Mouse (Mus musculus) midbrain, embryonic 14.5 days (tissue): ENCODE measurements around the gene Uba5. TPM values are rescaled to one million over a fixed set of nuclear protein-coding genes. Genes with fewer than 3 reads are reported as not detected.

Experiments
- ATAC-seq: fragments of 200-750 bp; cut with Nextera tagmentation; 2 replicates; pipeline ENCODE4 v1.8.0; 2017; ENCODE audit warnings: moderate number of reproducible peaks, moderate library complexity; ENCODE audit not compliant: low FRiP score, low TSS enrichment
- DNase-seq: peaks from one replicate; pipeline ENCODE4 v3.0.0-alpha.2; 2015
- H3K27ac ChIP-seq: fragments of 300-500 bp; sonication (generic); replicated peaks from 2 replicates; pipeline ENCODE4 v1.5.1; 2014; ENCODE audit warnings: mild to moderate bottlenecking, low read depth, low read length, moderate library complexity
- H3K27me3 ChIP-seq: fragments of 300-500 bp; sonication (generic); 2 replicates; pipeline ENCODE4 v1.6.1; 2014; ENCODE audit warnings: low read length, control low read depth, mixed read lengths; ENCODE audit not compliant: control insufficient read depth, insufficient read depth
- H3K36me3 ChIP-seq: fragments of 300-500 bp; sonication (generic); 2 replicates; pipeline ENCODE4 v1.6.1; 2014; ENCODE audit warnings: low read length, control low read depth; ENCODE audit not compliant: control insufficient read depth, insufficient read depth
- H3K4me1 ChIP-seq: fragments of 300-500 bp; sonication (generic); 2 replicates; pipeline ENCODE4 v1.6.1; 2014; ENCODE audit warnings: mild to moderate bottlenecking, antibody characterized with exemption, low read length, control low read depth; ENCODE audit not compliant: control insufficient read depth, insufficient read depth
- H3K4me2 ChIP-seq: fragments of 300-500 bp; sonication (generic); 2 replicates; pipeline ENCODE4 v1.6.1; 2014; ENCODE audit warnings: mild to moderate bottlenecking, low read length, moderate library complexity
- H3K4me3 ChIP-seq: fragments of 300-500 bp; sonication (generic); replicated peaks from 2 replicates; pipeline ENCODE4 v1.5.1; 2014; ENCODE audit warnings: low read depth, low read length
- H3K9ac ChIP-seq: fragments of 300-500 bp; sonication (generic); replicated peaks from 2 replicates; pipeline ENCODE4 v1.6.1; 2014; ENCODE audit warnings: mild to moderate bottlenecking, low read length, moderate library complexity
- H3K9me3 ChIP-seq: fragments of 300-500 bp; sonication (generic); 2 replicates; pipeline ENCODE4 v1.6.1; 2016; ENCODE audit warnings: low read length, control low read depth, mixed read lengths; ENCODE audit not compliant: control insufficient read depth
- WGBS: fragments of 180-500 bp; shearing (Covaris S2); extraction: QIAGEN DNeasy Blood & Tissue Kit; methylation state at CpG from one replicate; pipeline ENCODE4 v1.1.7; 2014; 5-methylcytosine and 5-hydroxymethylcytosine counted together
- polyA plus RNA-seq: library from polyadenylated mRNA; unstranded; fragments of >200 nt; fragmentation: Nextera tagmentation; extraction: Ambion mirVana; gene quantifications from 2 replicates; pipeline ENCODE4 v1.2.1, GENCODE M21; 2014

The Uba5 gene
- polyA plus RNA-seq, 1 experiment from 2014 or later: 82.1 TPM

GRCm38 (mm10) chr9:104039742-104040141, 23.2 kb downstream of the Uba5 start:
- no peaks in the 10 kb centered on the region for H3K9me3 ChIP-seq
- no peaks in the 10 kb centered on the region for H3K27me3 ChIP-seq
- DNase-seq (no peak), ATAC-seq (no peak)
- H3K4me3 ChIP-seq: no peak overlapping the region
- peaks cover 22% of the 10 kb centered on the region; the same call in 1 of the 2 replicates for H3K36me3 ChIP-seq
- H3K9ac ChIP-seq: no peak overlapping the region
- H3K4me2 ChIP-seq: no peak overlapping the region
- 92% methylated on average over 4 of the region's 4 CpGs for WGBS
- no peaks in the 10 kb centered on the region for H3K4me1 ChIP-seq
- H3K27ac ChIP-seq: no peak overlapping the region

DNA sequence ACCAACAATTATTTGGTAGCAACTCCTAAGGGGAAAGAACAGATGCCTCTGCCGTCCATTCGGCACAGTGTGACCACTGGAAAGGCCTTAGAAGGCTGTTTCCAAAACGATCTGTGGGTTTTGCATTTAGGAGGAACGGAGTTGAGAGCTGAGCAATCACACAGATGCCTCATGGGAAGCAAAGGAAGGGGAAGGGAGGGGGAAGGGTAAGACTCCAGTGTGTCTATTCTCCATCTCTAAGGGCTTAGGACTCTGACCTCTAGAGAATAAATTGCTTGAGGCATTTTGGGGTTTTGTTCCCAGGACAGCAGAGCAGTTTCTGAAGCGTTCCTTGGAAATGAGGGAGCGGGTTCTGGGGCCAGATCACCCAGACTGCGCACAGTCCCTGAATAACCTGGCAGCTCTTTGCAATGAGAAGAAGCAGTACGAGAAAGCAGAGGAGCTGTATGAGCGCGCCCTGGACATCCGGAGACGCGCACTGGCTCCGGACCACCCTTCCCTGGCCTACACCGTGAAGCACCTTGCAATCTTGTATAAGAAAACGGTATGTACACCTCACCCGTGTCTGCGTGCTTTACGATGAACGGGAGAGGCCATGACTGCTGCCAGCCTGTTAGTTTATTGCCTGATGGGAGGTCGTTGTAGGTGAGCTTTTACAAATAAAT, 23.8 kb downstream of the Uba5 start:
- Histone ChIP-seq H3K9me3 (no peaks in the 10 kb centered on the region), H3K4me1 (no peaks in the 10 kb centered on the region), H3K4me3 (no peak overlapping the region), H3K4me2 (no peak overlapping the region), H3K27ac (no peak overlapping the region), H3K9ac (no peak overlapping the region), H3K27me3 (no peaks in the 10 kb centered on the region), H3K36me3 (peaks cover 19% of the 10 kb centered on the region; the same call in 1 of the 2 replicates)
- DNase-seq (no peak), ATAC-seq (no peak)
- WGBS: 94% methylated on average over 21 of the region's 21 CpGs

GRCm38 (mm10) chr9:104038266-104038665, 24.7 kb downstream of the Uba5 start:
- DNase-seq: no peak
- Histone ChIP-seq H3K9ac (no peak overlapping the region), H3K9me3 (no peaks in the 10 kb centered on the region), H3K4me3 (no peak overlapping the region), H3K27me3 (no peaks in the 10 kb centered on the region), H3K27ac (no peak overlapping the region), H3K4me1 (no peaks in the 10 kb centered on the region), H3K36me3 (peaks cover 17% of the 10 kb centered on the region; the same call in 1 of the 2 replicates), H3K4me2 (no peak overlapping the region)
- ATAC-seq: no peak
- 93% methylated on average over 13 of the region's 13 CpGs for WGBS

DNA sequence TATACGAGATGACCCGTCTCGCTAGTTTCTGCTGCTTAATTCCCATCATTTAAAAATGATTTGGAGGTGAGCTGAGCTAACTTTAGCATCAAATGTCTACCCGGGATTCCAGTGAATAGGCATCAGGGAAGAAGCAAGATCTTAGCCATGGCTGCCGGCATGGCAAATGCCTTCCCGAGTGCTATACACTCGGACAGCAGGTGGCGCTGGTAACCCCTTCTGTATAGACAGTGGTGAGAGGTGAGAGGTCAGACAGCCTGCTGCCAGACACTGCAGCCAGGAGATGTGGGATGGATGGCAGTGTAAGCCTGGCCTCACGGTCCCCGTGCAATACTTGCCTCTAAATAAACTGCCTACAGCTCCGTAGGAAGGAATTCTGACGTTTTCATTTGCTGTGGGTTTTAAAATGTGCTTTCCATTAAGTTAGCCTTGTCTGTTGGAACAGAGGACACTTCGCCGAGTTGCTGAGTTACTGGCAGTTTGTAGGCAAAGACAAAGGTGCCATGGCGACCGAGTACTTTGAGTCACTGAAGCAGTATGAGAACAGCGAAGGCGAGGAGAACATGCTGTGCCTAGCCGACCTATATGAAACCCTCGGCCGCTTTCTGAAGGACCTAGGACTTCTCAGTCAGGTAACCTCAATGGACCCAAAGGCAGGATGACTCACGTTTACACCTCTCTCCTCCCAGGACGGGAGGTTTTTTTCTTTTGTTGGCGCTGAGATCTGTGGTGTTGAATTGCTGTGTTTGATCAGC, 27.5 kb downstream of the Uba5 start:
- Histone ChIP-seq H3K36me3 (peaks cover 15% of the 10 kb centered on the region; the same call in 1 of the 2 replicates), H3K4me3 (no peak overlapping the region), H3K27ac (no peak overlapping the region), H3K9ac (no peak overlapping the region), H3K4me2 (no peak overlapping the region), H3K9me3 (no peaks in the 10 kb centered on the region), H3K27me3 (no peaks in the 10 kb centered on the region), H3K4me1 (no peaks in the 10 kb centered on the region)
- WGBS: 44% methylated on average over 24 of the region's 24 CpGs
- DNase-seq (peak; percentile 84), ATAC-seq (no peak)

DNA sequence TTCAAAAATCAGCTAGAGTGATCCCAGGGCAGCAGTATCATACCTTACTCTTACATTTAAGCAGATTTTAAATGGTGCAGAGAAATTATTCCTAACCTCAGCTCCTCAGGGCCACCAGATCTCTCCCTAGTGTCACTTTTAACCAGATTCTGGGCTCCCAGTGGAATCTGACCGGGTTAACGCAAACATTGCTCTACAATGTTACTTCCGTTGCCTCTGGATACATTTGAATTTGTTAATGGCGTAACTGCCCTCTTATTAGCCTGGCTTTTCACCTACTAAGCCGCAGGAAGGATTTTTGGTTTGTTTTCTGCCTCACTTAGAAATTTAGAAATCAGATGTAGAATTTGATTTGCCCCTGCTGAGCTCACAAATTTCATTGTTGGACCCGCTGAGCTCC, 28.2 kb downstream of the Uba5 start:
- Histone ChIP-seq H3K9ac (no peak overlapping the region), H3K9me3 (no peaks in the 10 kb centered on the region), H3K27me3 (no peaks in the 10 kb centered on the region), H3K36me3 (peaks cover 15% of the 10 kb centered on the region; the same call in 1 of the 2 replicates), H3K4me3 (no peak overlapping the region), H3K4me1 (no peaks in the 10 kb centered on the region), H3K27ac (no peak overlapping the region), H3K4me2 (no peak overlapping the region)
- no peak for DNase-seq
- ATAC-seq: no peak
- 76% methylated on average over 6 of the region's 6 CpGs for WGBS

GRCm38 (mm10) chr9:104034231-104034630, 28.7 kb downstream of the Uba5 start:
- H3K9me3 ChIP-seq: no peaks in the 10 kb centered on the region
- DNase-seq: no peak
- WGBS: 85% methylated on average over 8 of the region's 8 CpGs
- no peaks in the 10 kb centered on the region for H3K4me1 ChIP-seq
- no peaks in the 10 kb centered on the region for H3K27me3 ChIP-seq
- no peak for ATAC-seq
- H3K36me3 ChIP-seq: peaks cover 13% of the 10 kb centered on the region; the same call in 1 of the 2 replicates
- no peak overlapping the region for H3K4me3 ChIP-seq
- no peak overlapping the region for H3K9ac ChIP-seq
- no peak overlapping the region for H3K4me2 ChIP-seq
- H3K27ac ChIP-seq: no peak overlapping the region

DNA sequence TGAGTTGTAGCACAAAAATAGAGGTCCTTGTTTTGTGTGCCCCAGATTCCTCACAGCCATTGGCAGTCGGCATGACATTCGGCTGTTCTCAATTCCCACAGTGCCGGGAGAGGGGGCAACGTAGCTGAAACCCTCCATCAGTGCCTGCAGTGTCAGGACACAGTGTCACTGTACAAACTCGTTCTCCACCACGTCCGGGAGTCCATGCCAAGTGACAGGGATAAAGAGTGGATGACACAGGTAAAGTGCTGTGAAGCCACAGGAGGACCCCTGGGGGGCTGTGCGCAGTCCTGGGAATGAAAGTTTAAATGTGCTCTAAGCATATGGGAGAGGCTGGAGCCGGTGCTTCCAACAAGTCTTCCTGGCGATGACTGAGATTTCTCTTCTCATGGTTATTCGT, 33.1 kb downstream of the Uba5 start:
- Histone ChIP-seq H3K4me2 (no peak overlapping the region), H3K4me3 (no peak overlapping the region), H3K9me3 (no peaks in the 10 kb centered on the region), H3K4me1 (no peaks in the 10 kb centered on the region), H3K27me3 (no peaks in the 10 kb centered on the region), H3K36me3 (peaks cover 14% of the 10 kb centered on the region; the same call in 1 of the 2 replicates), H3K27ac (no peak overlapping the region), H3K9ac (no peak overlapping the region)
- DNase-seq: no peak
- ATAC-seq: no peak
- WGBS: 94% methylated on average over 11 of the region's 11 CpGs

DNA sequence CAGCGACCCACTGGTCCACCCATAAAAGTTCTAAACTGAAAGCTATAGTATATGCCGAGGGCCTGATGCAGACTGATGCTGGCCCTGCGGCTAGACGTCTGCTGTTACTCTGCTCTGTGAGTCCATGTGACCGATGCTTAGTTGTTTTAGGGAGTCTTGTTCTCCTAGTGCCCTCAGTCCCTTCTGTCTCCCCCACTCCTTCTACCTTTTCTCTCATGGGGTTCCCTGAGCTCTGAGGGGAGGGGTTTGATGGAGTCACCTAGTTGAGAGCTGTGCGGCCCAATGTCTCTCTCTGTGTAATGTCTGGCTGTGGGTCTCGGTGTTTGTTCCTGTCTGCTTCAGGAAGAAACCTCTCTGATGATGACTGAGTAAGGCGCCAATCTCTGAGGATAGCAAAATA, 35.7 kb downstream of the Uba5 start:
- no peak overlapping the region for H3K27ac ChIP-seq
- WGBS: 96% methylated on average over 8 of the region's 8 CpGs
- no peaks in the 10 kb centered on the region for H3K9me3 ChIP-seq
- H3K4me2 ChIP-seq: no peak overlapping the region
- no peaks in the 10 kb centered on the region for H3K27me3 ChIP-seq
- H3K4me3 ChIP-seq: no peak overlapping the region
- no peak for DNase-seq
- peaks cover 15% of the 10 kb centered on the region; the same call in 1 of the 2 replicates for H3K36me3 ChIP-seq
- ATAC-seq: no peak
- H3K9ac ChIP-seq: no peak overlapping the region
- no peaks in the 10 kb centered on the region for H3K4me1 ChIP-seq

DNA sequence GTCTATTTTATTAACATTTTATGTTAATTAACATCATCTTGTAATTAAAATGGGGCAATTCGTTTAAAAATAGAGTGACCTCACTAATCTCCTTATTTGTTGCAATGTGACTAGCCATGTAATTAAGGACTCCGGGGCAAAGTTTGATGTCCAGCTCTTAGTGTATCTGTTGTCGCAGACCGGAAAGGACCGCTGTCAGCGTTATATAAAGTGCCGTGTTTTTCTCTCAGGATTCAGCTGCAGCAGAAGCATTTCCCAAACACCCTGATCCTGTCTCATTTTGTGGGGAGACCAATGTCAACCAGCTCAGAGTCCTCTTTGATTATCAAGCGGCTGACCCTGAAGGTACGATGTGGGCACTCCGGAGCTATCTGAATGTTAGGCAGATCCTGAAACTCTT, 41.9 kb downstream of the Uba5 start:
- WGBS: 95% methylated on average over 10 of the region's 10 CpGs
- ATAC-seq (no peak), DNase-seq (no peak)
- Histone ChIP-seq H3K4me2 (no peak overlapping the region), H3K27ac (no peak overlapping the region), H3K4me1 (no peaks in the 10 kb centered on the region), H3K9me3 (no peaks in the 10 kb centered on the region), H3K27me3 (no peaks in the 10 kb centered on the region), H3K4me3 (no peak overlapping the region), H3K9ac (no peak overlapping the region), H3K36me3 (peaks cover 13% of the 10 kb centered on the region; the same call in 1 of the 2 replicates)
